8 mouse cellular contexts compared by ENCODE assay signal in genomic region chr17:13699716-13700115, GRCm38 (mm10).
DNase-seq lines count a peak whose midpoint lies in the region; ATAC-seq and TF ChIP-seq lines count a peak whose summit lies in the region.

No protein-coding gene starts in this region.

- no peak for TF ChIP-seq CTCF in embryonic fibroblast, embryonic 13.5 days (IDR thresholded peaks at IDR 0.05; ENCODE audit: borderline replicate concordance, insufficient read depth, low read length)

- no peak for TF ChIP-seq POLR2A in embryonic fibroblast, embryonic 13.5 days (IDR thresholded peaks at IDR 0.05; ENCODE audit: low read depth, low read length)

- no peaks in the 10 kb centered on the region for H3K36me3 ChIP-seq in hindbrain, embryonic 11.5 days (ENCODE audit: control insufficient read depth, insufficient read depth, low read length)
- no peaks in the 10 kb centered on the region for H3K36me3 ChIP-seq in limb, embryonic 15.5 days
- no peaks in the 10 kb centered on the region for H3K36me3 ChIP-seq in stomach, embryonic 15.5 days

- no peaks in the 10 kb centered on the region for H3K27me3 ChIP-seq in hindbrain, embryonic 11.5 days (ENCODE audit: control insufficient read depth, insufficient read depth, low read length)
- no peaks in the 10 kb centered on the region for H3K27me3 ChIP-seq in limb, embryonic 15.5 days
- no peaks in the 10 kb centered on the region for H3K27me3 ChIP-seq in stomach, embryonic 15.5 days (replicated peaks)

- peak; percentile 46 for DNase-seq in 3134 (ENCODE audit: extremely low read depth, insufficient read length, low spot score)
- DNase-seq in hindbrain, embryonic 11.5 days (ENCODE audit: low spot score): no peak
- no peak for DNase-seq in spleen, postnatal 10 days (ENCODE audit: low spot score in 2 of 2)

- no peak overlapping the region for H3K4me3 ChIP-seq in embryonic fibroblast, embryonic 13.5 days (ENCODE audit: insufficient read depth, low read length)
- no peak overlapping the region for H3K4me3 ChIP-seq in hindbrain, embryonic 11.5 days (ENCODE audit: low read depth, low read length)
- no peak overlapping the region for H3K4me3 ChIP-seq in limb, embryonic 15.5 days
- H3K4me3 ChIP-seq in stomach, embryonic 15.5 days (replicated peaks): no peak overlapping the region

- H3K4me1 ChIP-seq in embryonic fibroblast, embryonic 13.5 days (ENCODE audit: control insufficient read depth, insufficient read depth, low read length): peaks cover 23% of the 10 kb centered on the region
- peaks cover 3% of the 10 kb centered on the region; the same call in 1 of the 2 replicates for H3K4me1 ChIP-seq in hindbrain, embryonic 11.5 days (replicated peaks; ENCODE audit: control insufficient read depth, insufficient read depth, low read length)
- H3K4me1 ChIP-seq in limb, embryonic 15.5 days: peaks cover 20% of the 10 kb centered on the region
- peaks cover 27% of the 10 kb centered on the region for H3K4me1 ChIP-seq in stomach, embryonic 15.5 days

- no peak overlapping the region for H3K9ac ChIP-seq in hindbrain, embryonic 11.5 days (ENCODE audit: low read depth, low read length)
- H3K9ac ChIP-seq in limb, embryonic 15.5 days: no peak overlapping the region
- no peak overlapping the region for H3K9ac ChIP-seq in stomach, embryonic 15.5 days

- no peak overlapping the region for H3K4me2 ChIP-seq in hindbrain, embryonic 11.5 days (replicated peaks; ENCODE audit: low read depth, low read length)
- no peak overlapping the region for H3K4me2 ChIP-seq in limb, embryonic 15.5 days
- H3K4me2 ChIP-seq in stomach, embryonic 15.5 days: no peak overlapping the region

- peak overlapping the region; percentile 59 for H3K27ac ChIP-seq in embryonic fibroblast, embryonic 13.5 days (ENCODE audit: insufficient read depth, low read length)
- 0 out of 2 replicates have a peak overlapping the region, but pooled peaks have one; percentile 24 for H3K27ac ChIP-seq in hindbrain, embryonic 11.5 days (ENCODE audit: low read depth, low read length)
- peak overlapping the region; percentile 70 for H3K27ac ChIP-seq in limb, embryonic 15.5 days
- peak overlapping the region; percentile 72 for H3K27ac ChIP-seq in stomach, embryonic 15.5 days

- H3K9me3 ChIP-seq in hindbrain, embryonic 11.5 days (ENCODE audit: control insufficient read depth, low read length): no peaks in the 10 kb centered on the region
- H3K9me3 ChIP-seq in limb, embryonic 15.5 days: no peaks in the 10 kb centered on the region
- H3K9me3 ChIP-seq in stomach, embryonic 15.5 days: no peaks in the 10 kb centered on the region

- 64% methylated on average over 7 of the region's 7 CpGs for WGBS in hindbrain, embryonic 11.5 days
- WGBS in limb, embryonic 15.5 days: 72% methylated on average over 7 of the region's 7 CpGs
- WGBS in stomach, embryonic 15.5 days: 26% methylated on average over 7 of the region's 7 CpGs

- no peak for ATAC-seq in hindbrain, embryonic 11.5 days (ENCODE audit: low FRiP score)
- no peak for ATAC-seq in limb, embryonic 15.5 days (ENCODE audit: insufficient number of reproducible peaks, low FRiP score, low TSS enrichment, low read depth)
- ATAC-seq in stomach, embryonic 15.5 days (ENCODE audit: insufficient read depth, low FRiP score, low read depth): peak; percentile 37; the same call in 1 of the 2 replicates
- no peak for ATAC-seq in CD4-positive, CD25-positive, alpha-beta regulatory T cell, adult 4 months
- ATAC-seq in granulocyte monocyte progenitor cell, adult 5-6 weeks (replicated peaks; ENCODE audit: poor library complexity, severe bottlenecking): no peak
